In the genomic region with DNA sequence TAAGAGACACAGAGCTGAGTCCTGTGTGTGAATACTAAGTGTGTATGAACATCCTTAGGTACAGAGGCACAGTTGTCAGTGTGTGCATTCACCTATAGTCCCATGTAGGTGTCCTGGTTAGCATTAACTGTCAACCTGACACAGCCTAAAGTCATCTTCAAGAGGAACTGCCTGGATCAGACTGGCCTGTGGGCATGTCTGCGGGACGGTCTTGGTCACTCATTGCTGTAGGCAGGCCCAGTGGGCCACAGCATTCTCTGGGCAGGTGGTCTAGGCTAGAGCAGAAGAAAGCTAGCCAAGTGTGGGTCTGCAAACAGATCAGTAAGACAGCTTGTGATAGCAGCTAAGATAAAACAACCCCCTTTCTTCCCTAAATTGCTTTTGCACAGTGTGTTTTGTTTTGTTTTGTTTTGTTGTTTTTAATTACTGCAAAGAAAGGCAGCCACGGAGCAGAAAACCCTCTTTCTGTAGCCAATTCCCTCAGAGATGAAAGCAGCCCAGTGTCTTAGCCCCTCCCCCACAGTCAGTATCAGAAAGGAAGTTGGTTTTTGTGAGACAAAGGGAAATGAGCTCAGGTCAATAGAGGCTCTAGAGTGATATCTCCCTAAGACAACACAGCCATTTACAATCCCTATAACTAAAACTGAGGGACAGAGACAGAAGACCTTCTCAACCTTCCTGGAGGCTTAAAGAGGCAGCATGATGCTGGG, we compare ENCODE assay signal across 10 mouse cellular contexts.
DNase-seq lines count a peak whose midpoint lies in the region; ATAC-seq and TF ChIP-seq lines count a peak whose summit lies in the region.
"Had no signal": no experiment of that assay in that cellular context is flagged by ENCODE, and none has a peak within 500 bp of the region (broad histone marks: within the 10 kb centered on the region; RNA-seq: fewer than 3 reads in every experiment).

No protein-coding gene starts in this region.

- no peak for TF ChIP-seq CTCF in forebrain, postnatal 0 days (IDR thresholded peaks at IDR 0.05; ENCODE audit: low read depth)

- no peak overlapping the region for H3K4me2 ChIP-seq in forebrain, embryonic 12.5 days
- no peak overlapping the region for H3K4me2 ChIP-seq in forebrain, postnatal 0 days (ENCODE audit: low read depth)
- H3K4me2 ChIP-seq in heart, embryonic 16.5 days (ENCODE audit: low read depth, low read length): no peak overlapping the region
- no peak overlapping the region for H3K4me2 ChIP-seq in midbrain, embryonic 16.5 days (ENCODE audit: low read length)
- H3K4me2 ChIP-seq: neural tube, embryonic 12.5 days had no signal

- no peaks in the 10 kb centered on the region for H3K27me3 ChIP-seq in forebrain, embryonic 12.5 days
- H3K27me3 ChIP-seq in forebrain, postnatal 0 days (ENCODE audit: insufficient read depth, low read length): no peaks in the 10 kb centered on the region
- no peaks in the 10 kb centered on the region for H3K27me3 ChIP-seq in heart, embryonic 16.5 days (ENCODE audit: control insufficient read depth, insufficient read depth, low read length)
- no peaks in the 10 kb centered on the region for H3K27me3 ChIP-seq in midbrain, embryonic 16.5 days (ENCODE audit: control insufficient read depth, insufficient read depth, low read depth, low read length)
- H3K27me3 ChIP-seq: neural tube, embryonic 12.5 days had no signal

- no peaks in the 10 kb centered on the region for H3K9me3 ChIP-seq in forebrain, embryonic 12.5 days
- H3K9me3 ChIP-seq in forebrain, postnatal 0 days (ENCODE audit: low read length): no peaks in the 10 kb centered on the region
- peaks cover 8% of the 10 kb centered on the region; the same call in 1 of the 2 replicates for H3K9me3 ChIP-seq in heart, embryonic 16.5 days (replicated peaks; ENCODE audit: control insufficient read depth, low read length)
- 0 out of 2 replicates have a peak, but pooled peaks cover 3% of the 10 kb centered on the region for H3K9me3 ChIP-seq in midbrain, embryonic 16.5 days (replicated peaks; ENCODE audit: control insufficient read depth, low read length, poor library complexity, severe bottlenecking)
- H3K9me3 ChIP-seq: neural tube, embryonic 12.5 days had no signal

- H3K9ac ChIP-seq in forebrain, embryonic 12.5 days: no peak overlapping the region
- no peak overlapping the region for H3K9ac ChIP-seq in forebrain, postnatal 0 days
- H3K9ac ChIP-seq in heart, embryonic 16.5 days (ENCODE audit: low read length): no peak overlapping the region
- H3K9ac ChIP-seq in midbrain, embryonic 16.5 days (ENCODE audit: low read depth, low read length): no peak overlapping the region
- H3K9ac ChIP-seq: neural tube, embryonic 12.5 days had no signal

- H3K27ac ChIP-seq in forebrain, embryonic 12.5 days: no peak overlapping the region
- no peak overlapping the region for H3K27ac ChIP-seq in forebrain, postnatal 0 days (ENCODE audit: low read depth, low read length)
- peak overlapping the region; percentile 49; the same call in 1 of the 2 replicates for H3K27ac ChIP-seq in heart, embryonic 16.5 days (ENCODE audit: low read length)
- no peak overlapping the region for H3K27ac ChIP-seq in midbrain, embryonic 16.5 days (ENCODE audit: low read length)
- H3K27ac ChIP-seq: neural tube, embryonic 12.5 days; stomach, postnatal 0 days had no signal

- ATAC-seq in forebrain, embryonic 12.5 days (ENCODE audit: low FRiP score): 0 out of 2 replicates have a peak, but pooled peaks have one; percentile 20
- ATAC-seq in forebrain, postnatal 0 days: no peak
- 0 out of 2 replicates have a peak, but pooled peaks have one; percentile 50 for ATAC-seq in heart, embryonic 16.5 days (replicated peaks; ENCODE audit: extremely low read depth, insufficient read depth, low FRiP score)
- no peak for ATAC-seq in midbrain, embryonic 16.5 days

- WGBS in forebrain, embryonic 12.5 days: 49% methylated on average over 3 of the region's 3 CpGs
- 53% methylated on average over 3 of the region's 3 CpGs for WGBS in forebrain, postnatal 0 days
- 52% methylated on average over 3 of the region's 3 CpGs for WGBS in heart, embryonic 16.5 days
- WGBS in midbrain, embryonic 16.5 days: 52% methylated on average over 3 of the region's 3 CpGs

- no peak for DNase-seq in forebrain, postnatal 0 days
- peak; percentile 38 for DNase-seq in lung, postnatal 25 days (ENCODE audit: low spot score)
- DNase-seq in lung, adult 18-20 months: no peak
- peak; percentile 47 for DNase-seq in thymus, postnatal 25 days
- DNase-seq in ovary, postnatal 14 days (ENCODE audit: low spot score): no peak

- H3K36me3 ChIP-seq in forebrain, embryonic 12.5 days (replicated peaks): no peaks in the 10 kb centered on the region
- no peaks in the 10 kb centered on the region for H3K36me3 ChIP-seq in forebrain, postnatal 0 days (ENCODE audit: insufficient read depth)
- no peaks in the 10 kb centered on the region for H3K36me3 ChIP-seq in heart, embryonic 16.5 days (ENCODE audit: control insufficient read depth, insufficient read depth)
- no peaks in the 10 kb centered on the region for H3K36me3 ChIP-seq in midbrain, embryonic 16.5 days (ENCODE audit: control insufficient read depth, insufficient read depth, low read length)
- H3K36me3 ChIP-seq: neural tube, embryonic 12.5 days had no signal

- H3K4me1 ChIP-seq in forebrain, embryonic 12.5 days: peaks cover 10% of the 10 kb centered on the region
- H3K4me1 ChIP-seq in forebrain, postnatal 0 days (ENCODE audit: insufficient read depth): no peaks in the 10 kb centered on the region
- H3K4me1 ChIP-seq in heart, embryonic 16.5 days (ENCODE audit: control insufficient read depth, insufficient read depth, low read length): peaks cover 10% of the 10 kb centered on the region
- H3K4me1 ChIP-seq in midbrain, embryonic 16.5 days (ENCODE audit: control insufficient read depth, insufficient read depth, low read length): peaks cover 5% of the 10 kb centered on the region; the same call in 1 of the 2 replicates
- H3K4me1 ChIP-seq: neural tube, embryonic 12.5 days had no signal

- no peak overlapping the region for H3K4me3 ChIP-seq in forebrain, embryonic 12.5 days (replicated peaks)
- H3K4me3 ChIP-seq in forebrain, postnatal 0 days (ENCODE audit: low read depth, low read length): no peak overlapping the region
- H3K4me3 ChIP-seq in heart, embryonic 16.5 days (ENCODE audit: low read length): no peak overlapping the region
- H3K4me3 ChIP-seq in midbrain, embryonic 16.5 days (ENCODE audit: low read depth, low read length): no peak overlapping the region
- H3K4me3 ChIP-seq: neural tube, embryonic 12.5 days had no signal

Comparison
In these comparisons a context has a peak if more than half of its experiments do, and no peak if none do; other contexts are left out.
1. ATAC-seq: peak in forebrain, embryonic 12.5 days (single experiment) and heart, embryonic 16.5 days (single experiment); none in forebrain, postnatal 0 days (single experiment) and midbrain, embryonic 16.5 days (single experiment).
2. DNase-seq: peak in lung, postnatal 25 days (single experiment) and thymus, postnatal 25 days (single experiment); none in forebrain, postnatal 0 days (single experiment), lung, adult 18-20 months (0 of 2) and ovary, postnatal 14 days (single experiment).